Mouse (Mus musculus) ES-E14 (cell line): ENCODE measurements around the gene Tiparp.

Experiments
- HCFC1 ChIP-seq: IDR thresholded peaks from 2 replicates; pipeline ENCODE4 v1.6.1; 2012; ENCODE audit warnings: low read length, inconsistent platforms, borderline replicate concordance; ENCODE audit not compliant: insufficient read depth
- ZC3H11A ChIP-seq: IDR thresholded peaks from 2 replicates; pipeline ENCODE4 v1.6.1; 2012; ENCODE audit warnings: low read depth, mild to moderate bottlenecking, inconsistent platforms, low read length, borderline replicate concordance
- ZNF384 ChIP-seq: IDR thresholded peaks from 2 replicates; pipeline ENCODE4 v1.6.1; 2012; ENCODE audit warnings: low read depth, low read length, inconsistent platforms

- TF ChIP-seq HCFC1 (no peak), ZNF384 (no peak), ZC3H11A (no peak)
These were observed 4.8 kb upstream of the Tiparp start for GRCm38 (mm10) chr3:65523397-65523796.
